Mouse (Mus musculus) lung, adult 2 months (tissue): ENCODE data around the gene Ilkap.

ENCODE experiments used
- CTCF ChIP-seq: fragments of 200-500 bp; IDR thresholded peaks from 2 replicates; pipeline ENCODE4 v1.5.1; 2011; ENCODE audit warnings: mild to moderate bottlenecking, low read length, control low read depth; ENCODE audit not compliant: insufficient read depth
- POLR2A ChIP-seq: fragments of 200-500 bp; IDR thresholded peaks from 2 replicates; pipeline ENCODE4 v1.6.1; 2011; ENCODE audit warnings: low read depth, mild to moderate bottlenecking, control low read depth, low read length, borderline replicate concordance; ENCODE audit errors: extremely low read depth

DNA sequence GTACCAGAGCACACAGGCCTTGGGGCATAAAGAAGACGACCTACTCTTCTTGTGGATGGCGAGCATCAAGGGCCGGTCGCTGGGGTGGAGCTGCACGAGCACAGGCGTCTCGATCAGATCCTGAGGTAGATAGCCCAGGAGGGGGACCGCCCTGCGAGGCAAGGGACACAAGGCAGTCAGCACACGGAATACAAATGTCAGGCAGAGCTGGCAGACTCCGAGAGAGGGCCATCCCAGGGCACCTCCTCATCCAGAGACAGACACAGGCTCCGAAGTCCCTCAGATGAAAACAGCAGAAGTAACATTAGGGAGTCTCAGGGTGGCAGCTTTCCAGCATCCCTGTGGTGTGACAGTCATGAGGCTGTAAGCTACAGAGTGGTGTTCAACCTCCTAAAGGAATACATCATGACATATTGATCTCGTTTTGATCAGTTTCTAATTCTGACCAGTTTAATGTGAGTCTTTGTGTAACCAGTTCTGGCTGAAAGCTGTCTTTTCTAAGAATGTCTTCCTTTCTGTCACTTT lies 37.1 kb upstream of the Ilkap start:
- TF ChIP-seq CTCF (no peak), POLR2A (no peak)
